Mouse (Mus musculus) erythroblast, embryonic 14.5 days (primary cell): ENCODE results near the gene Adarb1. TPM values are rescaled to one million over a fixed set of nuclear protein-coding genes. Genes with fewer than 3 reads are reported as not detected.

Experiments used
- H3K27me3 ChIP-seq: 2 replicates; pipeline ENCODE4 v1.6.1; 2012; ENCODE audit warnings: inconsistent platforms; ENCODE audit not compliant: control insufficient read depth
- H3K36me3 ChIP-seq: 2 replicates; pipeline ENCODE4 v1.6.1; 2012; ENCODE audit warnings: mild to moderate bottlenecking, inconsistent platforms; ENCODE audit not compliant: control insufficient read depth
- H3K4me1 ChIP-seq: 2 replicates; pipeline ENCODE4 v1.6.1; 2012; ENCODE audit warnings: inconsistent platforms; ENCODE audit not compliant: control insufficient read depth
- H3K4me3 ChIP-seq: replicated peaks from 2 replicates; pipeline ENCODE3; 2012; ENCODE audit warnings: moderate library complexity, mild to moderate bottlenecking, inconsistent platforms
- H3K9me3 ChIP-seq: 2 replicates; pipeline ENCODE4 v1.6.1; 2012; ENCODE audit warnings: low read length, inconsistent platforms, mixed read lengths; ENCODE audit not compliant: control insufficient read depth
- GATA1 ChIP-seq: IDR thresholded peaks from 2 replicates; pipeline ENCODE4 v1.6.1; 2012; ENCODE audit warnings: low read length, inconsistent platforms, mixed read lengths
- TAL1 ChIP-seq: IDR thresholded peaks from 3 replicates; pipeline ENCODE4 v1.6.1; 2012; ENCODE audit warnings: low read length, inconsistent platforms, mixed read lengths
- polyA plus RNA-seq: library from polyadenylated mRNA; stranded (reverse); fragments of >175 nt; gene quantifications from 2 replicates; pipeline ENCODE4 v1.2.3, GENCODE M21; 2012

Gene Adarb1
- polyA plus RNA-seq, 1 experiment, result not detected

DNA sequence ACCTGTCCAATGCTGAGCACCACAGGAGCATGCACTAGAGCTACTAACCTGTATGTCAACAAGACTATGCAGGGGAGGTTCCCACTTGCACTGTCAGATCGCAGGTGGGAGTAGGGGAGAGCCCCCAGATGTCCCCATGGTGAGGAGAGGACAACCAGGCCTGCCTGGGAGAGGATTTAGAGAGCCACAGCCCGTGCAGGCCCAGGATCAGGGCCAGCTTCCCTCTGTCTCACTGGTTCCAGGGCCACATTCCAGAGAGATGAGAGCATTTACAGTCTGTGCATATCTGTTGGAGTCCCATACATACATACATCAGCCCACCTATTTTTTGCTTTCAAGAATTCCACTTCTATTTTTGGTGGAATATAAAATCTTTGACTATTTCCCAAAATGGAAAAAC, 9.5 kb upstream of the Adarb1 start:
- no peaks in the 10 kb centered on the region for H3K27me3 ChIP-seq

DNA sequence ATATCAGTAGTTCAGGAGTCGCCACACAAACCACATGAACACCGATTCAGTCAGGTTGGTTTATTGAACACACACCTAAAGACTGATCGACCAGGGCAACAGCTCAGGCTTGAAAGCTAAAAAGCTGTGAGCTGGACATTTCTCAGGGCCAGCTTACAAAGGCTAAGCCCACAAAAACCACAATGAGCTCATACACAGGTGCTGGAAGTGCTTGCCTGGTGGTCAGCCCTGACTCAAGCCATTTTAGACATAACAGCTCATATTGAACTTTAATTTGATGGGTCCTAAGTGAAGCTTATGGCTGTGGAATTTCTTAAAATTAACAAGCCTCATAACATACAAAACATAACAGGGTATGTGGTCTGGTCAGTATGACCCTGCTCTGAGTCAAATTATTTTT, 2.1 kb upstream of the Adarb1 start:
- H3K36me3 ChIP-seq, result no peaks in the 10 kb centered on the region
- H3K4me3 ChIP-seq, result no peak overlapping the region
- peaks cover 20% of the 10 kb centered on the region for H3K4me1 ChIP-seq
- no peak for TF ChIP-seq GATA1
- TF ChIP-seq TAL1, result no peak
- H3K27me3 ChIP-seq, result peaks cover 42% of the 10 kb centered on the region
- no peaks in the 10 kb centered on the region for H3K9me3 ChIP-seq

More for the DNA sequence above, 9.5 kb upstream of the Adarb1 start:
- Histone ChIP-seq H3K4me1 (no peaks in the 10 kb centered on the region), H3K36me3 (no peaks in the 10 kb centered on the region), H3K9me3 (no peaks in the 10 kb centered on the region), H3K4me3 (no peak overlapping the region)
- TF ChIP-seq GATA1, result no peak
- no peak for TF ChIP-seq TAL1

DNA sequence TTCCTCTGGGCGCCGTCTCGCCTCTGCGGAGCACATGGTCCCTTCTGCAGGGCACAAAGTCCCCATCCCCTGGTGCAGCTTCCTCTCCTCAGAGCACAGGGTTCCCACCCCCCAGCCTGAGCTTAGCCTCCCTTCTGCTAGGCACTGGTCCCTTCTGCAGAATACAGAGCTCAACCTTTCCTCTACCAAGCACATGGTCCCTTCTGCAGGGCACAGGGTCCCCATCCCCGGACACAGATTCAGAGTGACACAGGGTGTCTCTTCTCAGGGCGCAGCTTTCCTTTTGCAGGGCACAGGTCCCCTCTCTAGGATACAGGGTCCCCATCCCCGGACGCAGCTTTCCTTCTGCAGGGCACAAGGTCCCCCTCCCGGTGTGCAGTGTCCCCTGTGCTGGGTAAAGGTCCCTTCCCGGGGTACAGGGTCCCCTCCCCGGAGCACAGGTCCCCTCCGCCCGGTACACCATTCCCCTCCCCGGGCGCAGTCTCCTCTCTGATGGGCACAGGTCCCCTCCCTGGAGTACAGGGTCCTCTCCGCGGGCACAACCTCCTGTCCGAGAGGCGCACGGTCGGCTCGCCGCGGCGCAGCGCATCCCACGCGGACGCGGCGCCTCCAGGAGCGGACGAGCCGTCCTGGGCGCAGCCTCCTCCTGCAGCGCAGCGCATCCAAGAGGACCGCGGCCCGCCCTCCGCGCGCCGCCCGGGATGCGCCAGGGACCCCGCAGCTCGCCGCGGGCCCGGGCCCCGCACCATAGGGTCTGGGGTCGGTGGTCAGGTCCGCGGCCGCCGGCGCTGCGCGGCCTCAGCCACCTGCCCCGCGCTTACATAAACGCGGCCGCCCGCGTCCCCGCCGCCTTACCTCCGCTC, 599 bp downstream of the Adarb1 start:
- TF ChIP-seq TAL1 (no peak), GATA1 (no peak)
- H3K36me3 ChIP-seq, result no peaks in the 10 kb centered on the region
- H3K27me3 ChIP-seq, result peaks cover 50% of the 10 kb centered on the region
- H3K4me1 ChIP-seq, result peaks cover 20% of the 10 kb centered on the region
- H3K9me3 ChIP-seq, result no peaks in the 10 kb centered on the region
- peak overlapping the region; percentile 67 for H3K4me3 ChIP-seq

DNA sequence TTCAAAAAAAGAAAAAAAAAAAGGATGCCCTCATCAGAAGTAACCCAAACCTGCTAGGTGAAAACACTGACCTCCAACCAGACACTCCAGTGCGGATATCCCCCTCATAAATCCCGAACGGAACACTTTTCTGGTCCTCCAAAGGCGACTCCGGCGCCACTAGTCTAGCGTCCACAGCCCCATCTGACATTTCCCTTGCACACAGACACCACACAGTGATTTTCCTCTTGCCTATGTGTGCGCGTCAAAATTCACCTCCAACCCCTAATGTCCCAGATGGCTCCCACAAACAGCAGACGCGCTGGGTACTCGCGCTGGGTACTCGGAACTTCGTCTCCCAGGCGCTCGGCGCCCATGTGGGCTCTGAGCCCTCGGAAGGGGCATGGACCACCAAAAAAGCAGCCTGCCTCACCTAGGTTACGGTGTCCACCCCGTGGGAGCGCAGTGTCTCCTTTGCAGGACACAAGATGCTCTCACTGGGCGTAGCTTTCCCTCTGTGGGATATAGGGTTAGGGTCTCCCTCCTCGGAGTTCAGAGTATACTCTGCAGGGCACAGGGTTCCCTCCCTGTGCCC, 1.3 kb downstream of the Adarb1 start:
- TF ChIP-seq TAL1 (no peak), GATA1 (no peak)
- H3K27me3 ChIP-seq, result peaks cover 50% of the 10 kb centered on the region
- peaks cover 20% of the 10 kb centered on the region for H3K4me1 ChIP-seq
- no peak overlapping the region for H3K4me3 ChIP-seq
- no peaks in the 10 kb centered on the region for H3K36me3 ChIP-seq
- no peaks in the 10 kb centered on the region for H3K9me3 ChIP-seq

DNA sequence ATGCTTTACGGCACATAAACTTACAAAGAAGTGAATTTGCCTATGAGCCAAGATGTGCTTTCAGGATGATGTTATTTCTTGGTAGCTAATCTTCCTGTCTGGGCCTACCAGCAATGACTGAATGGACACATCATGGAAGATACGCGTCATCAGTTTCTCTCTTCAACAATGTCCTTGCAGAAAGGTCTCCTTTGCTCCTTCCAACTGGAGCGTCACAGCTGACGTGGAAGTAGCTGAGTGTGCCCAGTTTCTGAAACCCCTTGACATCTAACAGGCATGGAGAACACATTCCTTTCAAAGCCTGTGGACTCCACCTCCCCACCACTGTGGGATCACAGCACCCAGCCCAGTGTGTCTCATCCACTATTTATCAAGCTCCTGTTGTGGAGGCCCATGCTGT, 2.2 kb downstream of the Adarb1 start:
- Histone ChIP-seq H3K4me1 (peaks cover 20% of the 10 kb centered on the region), H3K27me3 (peaks cover 50% of the 10 kb centered on the region)

DNA sequence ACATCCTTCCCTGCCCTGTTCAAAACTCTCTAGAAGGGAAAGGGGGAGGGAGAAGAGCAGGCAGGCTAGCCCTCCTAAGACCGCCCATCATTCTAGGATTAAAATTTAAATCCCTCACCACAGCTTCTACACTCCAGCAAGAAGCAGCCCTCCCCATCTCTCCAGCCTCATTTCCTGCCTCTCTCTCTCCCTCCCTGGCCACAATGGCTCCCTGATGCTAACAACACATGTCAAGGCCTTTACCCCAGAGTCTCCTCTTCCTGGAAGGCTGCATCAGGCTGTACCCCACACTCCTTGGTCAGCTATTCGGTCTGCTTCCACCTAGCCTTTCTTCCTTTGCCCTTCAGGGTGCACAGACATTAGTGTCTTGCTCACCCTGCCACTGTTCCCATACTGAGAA, 4.3 kb downstream of the Adarb1 start:
- no peak for TF ChIP-seq GATA1
- no peak for TF ChIP-seq TAL1
- H3K4me1 ChIP-seq, result peaks cover 18% of the 10 kb centered on the region
- no peaks in the 10 kb centered on the region for H3K36me3 ChIP-seq
- H3K9me3 ChIP-seq, result no peaks in the 10 kb centered on the region
- H3K27me3 ChIP-seq, result peaks cover 44% of the 10 kb centered on the region
- H3K4me3 ChIP-seq, result no peak overlapping the region

More for the DNA sequence above, 2.2 kb downstream of the Adarb1 start:
- Histone ChIP-seq H3K4me3 (no peak overlapping the region), H3K9me3 (no peaks in the 10 kb centered on the region), H3K36me3 (no peaks in the 10 kb centered on the region)
- TF ChIP-seq GATA1 (no peak), TAL1 (no peak)

DNA sequence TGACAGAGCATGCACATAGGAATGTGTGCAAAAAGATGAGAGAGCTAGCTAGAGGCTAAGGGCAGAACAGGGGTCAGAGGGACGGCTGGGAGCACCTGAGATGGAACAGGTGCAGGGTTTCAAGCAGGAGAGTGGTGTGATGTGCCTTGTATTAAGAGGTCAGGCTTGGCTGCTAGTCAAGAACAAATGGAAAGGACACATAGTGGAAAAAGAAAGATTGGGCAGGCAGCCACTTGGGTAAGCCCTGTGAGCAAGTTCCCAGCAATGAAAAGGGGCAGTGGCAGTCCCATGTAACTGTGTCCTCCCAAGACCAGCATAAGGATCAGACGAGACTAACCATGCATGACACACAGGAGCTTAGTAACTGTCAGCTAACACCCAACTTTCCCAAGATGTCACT, 8.9 kb downstream of the Adarb1 start:
- Histone ChIP-seq H3K9me3 (no peaks in the 10 kb centered on the region), H3K4me1 (no peaks in the 10 kb centered on the region), H3K27me3 (peaks cover 6% of the 10 kb centered on the region), H3K4me3 (no peak overlapping the region), H3K36me3 (no peaks in the 10 kb centered on the region)
- TF ChIP-seq TAL1, result no peak
- TF ChIP-seq GATA1, result no peak

DNA sequence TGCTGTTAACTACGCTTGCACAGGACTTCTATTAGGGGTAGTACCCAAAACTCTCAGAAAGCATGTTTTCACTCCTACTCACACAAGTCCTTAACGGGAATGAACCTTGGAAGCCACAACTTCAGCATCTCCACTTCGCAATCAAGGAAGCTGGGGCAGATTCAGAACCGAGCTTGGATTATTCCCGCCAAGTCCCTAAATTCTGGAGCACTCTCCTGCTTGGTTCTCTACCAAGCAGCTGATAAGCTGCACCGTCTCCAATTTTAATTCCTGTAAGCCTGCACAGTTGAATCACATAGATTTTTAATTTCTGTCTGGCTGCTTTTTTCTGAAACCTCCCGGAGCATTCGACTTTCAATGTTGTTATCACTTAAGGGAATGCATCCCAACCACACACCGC, 9.8 kb downstream of the Adarb1 start:
- no peak overlapping the region for H3K4me3 ChIP-seq
- peaks cover under 1% of the 10 kb centered on the region; the same call in 1 of the 2 replicates for H3K27me3 ChIP-seq
- no peaks in the 10 kb centered on the region for H3K36me3 ChIP-seq
- H3K4me1 ChIP-seq, result no peaks in the 10 kb centered on the region
- TF ChIP-seq TAL1 (no peak), GATA1 (no peak)
- H3K9me3 ChIP-seq, result no peaks in the 10 kb centered on the region

DNA sequence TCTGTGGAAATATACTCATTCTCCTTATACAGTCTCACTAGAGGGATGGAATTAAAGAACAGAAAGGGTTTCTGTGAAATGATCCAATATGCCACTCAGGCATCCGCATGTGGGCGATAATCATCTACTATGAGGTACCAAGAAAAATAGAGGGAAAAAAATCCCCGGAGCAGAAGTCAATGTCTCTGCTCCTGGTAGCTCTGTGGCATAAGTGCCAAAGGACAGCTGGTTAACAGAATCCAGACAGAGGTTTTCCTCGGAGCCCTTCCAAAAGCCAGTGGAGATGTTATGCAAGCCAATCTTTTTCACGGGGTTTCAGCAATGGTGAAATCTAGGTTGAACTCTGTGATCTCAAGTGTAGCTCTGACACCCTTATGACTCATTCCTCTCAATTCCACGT, 11.6 kb downstream of the Adarb1 start:
- H3K4me3 ChIP-seq, result no peak overlapping the region
- TF ChIP-seq TAL1 (no peak), GATA1 (no peak)
- H3K27me3 ChIP-seq, result no peaks in the 10 kb centered on the region
- no peaks in the 10 kb centered on the region for H3K4me1 ChIP-seq
- no peaks in the 10 kb centered on the region for H3K36me3 ChIP-seq
- no peaks in the 10 kb centered on the region for H3K9me3 ChIP-seq
